Mouse (Mus musculus) G1E (cell line): Measurements from ENCODE around the gene Plxnc1.

Experiments used
- CTCF ChIP-seq: IDR thresholded peaks from 2 replicates; pipeline ENCODE4 v1.5.1; 2012; ENCODE audit warnings: low read depth, low read length, inconsistent platforms, mixed read lengths
- GATA1 ChIP-seq: IDR thresholded peaks from 2 replicates; pipeline ENCODE4 v1.6.1; 2012; ENCODE audit warnings: borderline replicate concordance, low read length, inconsistent platforms, mixed read lengths
- GATA2 ChIP-seq: IDR thresholded peaks from 2 replicates; pipeline ENCODE4 v1.6.1; 2012; ENCODE audit warnings: low read depth, low read length, inconsistent platforms, borderline replicate concordance
- POLR2AphosphoS5 ChIP-seq: IDR thresholded peaks from 2 replicates; pipeline ENCODE4 v1.6.1; 2012; ENCODE audit warnings: low read depth, low read length, inconsistent platforms; ENCODE audit not compliant: insufficient replicate concordance
- TAL1 ChIP-seq: conservative IDR thresholded peaks from 2 replicates; pipeline ENCODE4 v1.6.1; 2012; ENCODE audit warnings: low read depth, low read length, inconsistent platforms, mixed read lengths

DNA sequence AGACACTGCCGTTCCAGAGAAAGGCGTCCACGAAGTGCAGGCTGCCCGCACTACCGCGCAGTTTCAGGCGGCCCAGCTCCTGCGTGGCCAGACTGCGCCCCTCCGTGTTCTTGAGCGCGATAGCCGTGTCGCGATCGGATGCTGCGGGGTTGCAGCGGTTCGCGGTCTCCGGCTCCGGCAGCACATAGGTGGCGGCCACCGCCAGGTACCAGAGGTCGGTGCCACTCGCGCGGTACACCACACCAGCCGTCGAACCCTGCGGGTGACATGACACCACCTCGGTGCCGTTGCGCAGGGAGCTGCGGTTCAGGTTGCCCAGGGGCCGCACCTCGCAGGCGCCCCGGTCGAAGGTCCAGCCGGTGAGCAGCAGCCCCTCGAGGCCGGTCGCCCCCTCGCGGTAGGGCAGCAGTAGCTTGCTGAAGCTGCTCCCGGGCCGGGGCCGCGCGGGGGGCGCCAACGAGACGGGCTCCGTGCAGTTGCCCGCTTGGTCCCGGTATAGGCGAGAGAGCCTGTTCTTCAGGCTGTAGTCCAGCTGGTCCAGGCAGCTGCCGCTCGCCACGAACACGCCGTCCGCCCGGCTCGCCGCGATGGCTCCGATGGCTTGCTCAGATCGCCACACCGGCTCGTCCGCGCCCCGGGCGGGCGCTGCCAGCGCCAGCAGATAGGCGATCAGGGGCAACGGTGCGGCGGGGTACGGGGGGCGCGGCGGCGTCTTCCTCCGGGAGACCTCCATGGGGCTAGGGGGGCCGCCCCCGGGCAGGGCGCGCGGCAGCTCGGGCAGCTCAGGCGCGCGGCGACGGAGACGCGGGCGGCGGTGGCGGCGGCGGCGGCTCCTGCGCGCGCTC is 567 bp downstream of the Plxnc1 start:
- TF ChIP-seq CTCF (peak; percentile 15; the same call in 1 of the 2 replicates), GATA1 (no peak), GATA2 (no peak), TAL1 (no peak), POLR2AphosphoS5 (no peak)
